13 mouse cellular contexts compared by ENCODE assay signal in the genomic region with DNA sequence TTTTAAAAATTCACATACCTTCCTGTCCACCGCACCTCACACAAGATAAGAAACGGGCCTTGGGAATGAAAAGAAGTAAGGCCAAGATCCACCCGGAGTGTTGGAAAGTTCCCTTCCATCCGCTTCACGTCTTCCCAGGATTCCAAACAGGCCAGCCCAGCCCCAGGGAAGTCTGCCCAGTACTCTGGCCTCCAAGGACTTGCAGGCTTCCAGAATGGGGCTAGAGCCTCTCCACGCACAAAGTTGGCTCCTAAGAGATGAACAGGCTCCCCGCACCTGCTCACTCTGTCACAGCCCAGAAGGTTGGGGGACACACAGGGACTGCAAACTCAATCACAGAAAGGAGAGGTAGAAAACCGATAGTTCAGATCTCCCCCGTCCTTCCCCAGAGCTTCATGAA.
"Had no signal": no experiment of that assay in that cellular context is flagged by ENCODE, and none has a peak within 500 bp of the region (broad histone marks: within the 10 kb centered on the region; RNA-seq: fewer than 3 reads in every experiment).

No protein-coding gene starts in this region.

- H3K27ac ChIP-seq: limb, embryonic 12.5 days; liver, embryonic 13.5 days; lung, embryonic 15.5 days; midbrain, embryonic 12.5 days had no signal

- H3K4me3 ChIP-seq: limb, embryonic 12.5 days; liver, embryonic 13.5 days; lung, embryonic 15.5 days; midbrain, embryonic 12.5 days had no signal

- H3K27me3 ChIP-seq: limb, embryonic 12.5 days; liver, embryonic 13.5 days; lung, embryonic 15.5 days had no signal

- DNase-seq: kidney, postnatal 36 days; layer of hippocampus, adult 9-11 months; layer of hippocampus, postnatal 36 days; liver; liver, embryonic 13.5 days; liver, postnatal 0 days; lung, postnatal 14 days; right cerebral cortex, postnatal 14 days; thymus, postnatal 4 days had no signal

- H3K4me2 ChIP-seq: limb, embryonic 12.5 days; liver, embryonic 13.5 days; lung, embryonic 15.5 days; midbrain, embryonic 12.5 days had no signal

- H3K9me3 ChIP-seq: liver, embryonic 13.5 days; midbrain, embryonic 12.5 days had no signal

- H3K4me1 ChIP-seq: liver, embryonic 13.5 days; lung, embryonic 15.5 days had no signal

- H3K36me3 ChIP-seq: limb, embryonic 12.5 days; liver, embryonic 13.5 days; lung, embryonic 15.5 days; midbrain, embryonic 12.5 days had no signal

- H3K9ac ChIP-seq: limb, embryonic 12.5 days; liver, embryonic 13.5 days; liver, postnatal 0 days; lung, embryonic 15.5 days; midbrain, embryonic 12.5 days had no signal

- ATAC-seq: liver, postnatal 0 days; midbrain, embryonic 16.5 days had no signal
